Mouse (Mus musculus): ENCODE data around the gene Ano6.

GRCm38 (mm10) chr15:95786624-95787023 lies 4.0 kb upstream of the Ano6 start:
- TF ChIP-seq CTCF (IDR thresholded peaks at IDR 0.05; ENCODE audit: extremely low read depth, insufficient read length, insufficient replicate concordance, low read depth, low read length) (no peak), POLR2A (IDR thresholded peaks at IDR 0.05; ENCODE audit: low read depth, low read length) (no peak)

Data from small intestine, adult 2 months (tissue).